Mouse (Mus musculus): ENCODE results near the gene Mei1. TPM values are rescaled to one million over a fixed set of nuclear protein-coding genes. Genes with fewer than 3 reads are reported as not detected.

Gene Mei1
- polyA plus RNA-seq (2021) = not detected

- no peak for ATAC-seq
- peaks cover 49% of the 10 kb centered on the region for H3K27me3 ChIP-seq
- CTCF ChIA-PET = no interaction called here
- POLR2A ChIA-PET = no interaction called here
- no peak for TF ChIP-seq CTCF (IDR thresholded peaks at IDR 0.05)
- DNase-seq (ENCODE audit: low read depth, low spot score) = no peak
- in situ Hi-C loops (cut with MboI; ENCODE audit: low pct_unique_long_range_greater_than_20kb) = loop anchor here (5.0 kb wide), 2 partner anchors 42 to 167 kb away; no protein-coding TSS in a partner anchor
Measured at GRCm38 (mm10) chr15:82069898-82070297, at the start of gene Mei1. Mei1 (plus strand) TSS chr15:82069996.

GRCm38 (mm10) chr15:82022535-82023088, 47.2 kb upstream of the Mei1 start:
- DNase-seq (ENCODE audit: low read depth, low spot score) (no peak), ATAC-seq (no peak)
- TF ChIP-seq CTCF (IDR thresholded peaks at IDR 0.05) = no peak
- no peaks in the 10 kb centered on the region for H3K27me3 ChIP-seq
- CTCF ChIA-PET = interaction anchor here (1.2 kb wide), 1 partner anchor 14 kb away, joined by 3 read pairs; no protein-coding TSS in a partner anchor
- POLR2A ChIA-PET = no interaction called here
- in situ Hi-C loops (cut with MboI; ENCODE audit: low pct_unique_long_range_greater_than_20kb) = no loop called here

- in situ Hi-C loops (cut with MboI; ENCODE audit: low pct_unique_long_range_greater_than_20kb) = no loop called here
- DNase-seq (ENCODE audit: low read depth, low spot score) (no peak), ATAC-seq (no peak)
- ChIA-PET POLR2A (no interaction called here), CTCF (interaction anchor here (0.8 to 1.8 kb wide), 2 partner anchors 11 to 21 kb away, joined by 5 read pairs; no protein-coding TSS in a partner anchor)
- H3K27me3 ChIP-seq = no peaks in the 10 kb centered on the region
- TF ChIP-seq CTCF (IDR thresholded peaks at IDR 0.05) = no peak
Measured at GRCm38 (mm10) chr15:82023965-82024635, 45.7 kb upstream of the Mei1 start.

GRCm38 (mm10) chr15:82027276-82027675, 42.5 kb upstream of the Mei1 start:
- CTCF ChIA-PET = interaction anchor here (1.2 to 1.4 kb wide), 2 partner anchors 8 to 10 kb away, joined by 3 read pairs; no protein-coding TSS in a partner anchor
- POLR2A ChIA-PET = no interaction called here

GRCm38 (mm10) chr15:82027726-82028125, 42.1 kb upstream of the Mei1 start:
- no peak for ATAC-seq
- POLR2A ChIA-PET = no interaction called here
- TF ChIP-seq CTCF (IDR thresholded peaks at IDR 0.05) = no peak

More at GRCm38 (mm10) chr15:82027276-82027675, 42.5 kb upstream of the Mei1 start:
- ATAC-seq = no peak
- no peak for DNase-seq (ENCODE audit: low read depth, low spot score)
- H3K27me3 ChIP-seq = no peaks in the 10 kb centered on the region
- in situ Hi-C loops (cut with MboI; ENCODE audit: low pct_unique_long_range_greater_than_20kb) = no loop called here
- no peak for TF ChIP-seq CTCF (IDR thresholded peaks at IDR 0.05)

GRCm38 (mm10) chr15:82032386-82032785, 37.4 kb upstream of the Mei1 start:
- ATAC-seq (no peak), DNase-seq (ENCODE audit: low read depth, low spot score) (no peak)
- no peak for TF ChIP-seq CTCF (IDR thresholded peaks at IDR 0.05)
- ChIA-PET CTCF (no interaction called here), POLR2A (no interaction called here)
- in situ Hi-C loops (cut with MboI; ENCODE audit: low pct_unique_long_range_greater_than_20kb) = no loop called here
- H3K27me3 ChIP-seq = no peaks in the 10 kb centered on the region

More at GRCm38 (mm10) chr15:82027726-82028125, 42.1 kb upstream of the Mei1 start:
- in situ Hi-C loops (cut with MboI; ENCODE audit: low pct_unique_long_range_greater_than_20kb) = no loop called here
- no peak for DNase-seq (ENCODE audit: low read depth, low spot score)
- CTCF ChIA-PET = interaction anchor here (1.4 kb wide), 1 partner anchor 8 kb away, joined by 3 read pairs; no protein-coding TSS in a partner anchor
- H3K27me3 ChIP-seq = no peaks in the 10 kb centered on the region

- POLR2A ChIA-PET = no interaction called here
- TF ChIP-seq CTCF (IDR thresholded peaks at IDR 0.05) = no peak
- CTCF ChIA-PET = interaction anchor here (1.0 to 2.9 kb wide), 3 partner anchors 10 to 77 kb away, joined by 3 to 14 read pairs (median 3); no protein-coding TSS in a partner anchor
- ATAC-seq = no peak
- DNase-seq (ENCODE audit: low read depth, low spot score) = no peak
- in situ Hi-C loops (cut with MboI; ENCODE audit: low pct_unique_long_range_greater_than_20kb) = no loop called here
- no peaks in the 10 kb centered on the region for H3K27me3 ChIP-seq
Measured at GRCm38 (mm10) chr15:82033762-82034161, 36.0 kb upstream of the Mei1 start, which contains the start of gene Desi1. Desi1 (minus strand) TSS chr15:82033862.

GRCm38 (mm10) chr15:82035904-82036689, 33.7 kb upstream of the Mei1 start:
- peak; percentile 78 for TF ChIP-seq CTCF (IDR thresholded peaks at IDR 0.05)
- DNase-seq (ENCODE audit: low read depth, low spot score) (no peak), ATAC-seq (no peak)
- no peaks in the 10 kb centered on the region for H3K27me3 ChIP-seq
- CTCF ChIA-PET = interaction anchor here (0.6 to 2.9 kb wide), 9 partner anchors 7 to 203 kb away, joined by 3 to 14 read pairs (median 3); no protein-coding TSS in a partner anchor
- POLR2A ChIA-PET = no interaction called here
- in situ Hi-C loops (cut with MboI; ENCODE audit: low pct_unique_long_range_greater_than_20kb) = no loop called here

GRCm38 (mm10) chr15:82040650-82041049, 29.1 kb upstream of the Mei1 start:
- DNase-seq (ENCODE audit: low read depth, low spot score) (no peak), ATAC-seq (no peak)
- CTCF ChIA-PET = interaction anchor here (1.0 kb wide), 1 partner anchor 44 kb away, joined by 3 read pairs; no protein-coding TSS in a partner anchor
- in situ Hi-C loops (cut with MboI; ENCODE audit: low pct_unique_long_range_greater_than_20kb) = no loop called here
- TF ChIP-seq CTCF (IDR thresholded peaks at IDR 0.05) = peak; percentile 84
- no peaks in the 10 kb centered on the region for H3K27me3 ChIP-seq
- POLR2A ChIA-PET = no interaction called here

GRCm38 (mm10) chr15:82044166-82044784, 25.5 kb upstream of the Mei1 start:
- DNase-seq (ENCODE audit: low read depth, low spot score) (no peak), ATAC-seq (no peak)
- no peak for TF ChIP-seq CTCF (IDR thresholded peaks at IDR 0.05)
- in situ Hi-C loops (cut with MboI; ENCODE audit: low pct_unique_long_range_greater_than_20kb) = no loop called here
- ChIA-PET POLR2A (no interaction called here), CTCF (interaction anchor here (1.0 to 2.6 kb wide), 4 partner anchors 10 to 192 kb away, joined by 3 to 14 read pairs (median 4); partner anchors contain the start of gene Desi1)
- H3K27me3 ChIP-seq = no peaks in the 10 kb centered on the region

Data from Patski (cell line).